Mouse (Mus musculus) adrenal gland, adult (tissue): ENCODE measurements around the gene Abcd1.

Experiments
- DNase-seq, 2 experiments: peaks; one replicate each; pipeline ENCODE4 v3.0.0; 2022 to 2023; ENCODE audit warnings: low spot score in 1 of 2; ENCODE audit not compliant: inconsistent age in 2 of 2

Abcd1 gene

GRCm38 (mm10) chrX:73716109-73716661 is at the start of gene Abcd1, which contains the start of gene Bcap31:
Abcd1 (plus strand) TSS chrX:73716597.
Bcap31 (minus strand) TSS chrX:73716175.
- DNase-seq: peak; percentile 95 to 98

GRCm38 (mm10) chrX:73672031-73672431 is 44.4 kb upstream of the Abcd1 start:
- DNase-seq: peak; percentile 58 to 83

GRCm38 (mm10) chrX:73672879-73673618 is 43.3 kb upstream of the Abcd1 start, which contains the start of gene Slc6a8:
Slc6a8 (plus strand) TSS chrX:73673150.
- peak; percentile 79 to 88 for DNase-seq

- peak in 1 of 2 experiments; percentile 60 for DNase-seq
Observed at GRCm38 (mm10) chrX:73673619-73673967, 42.8 kb upstream of the Abcd1 start.

GRCm38 (mm10) chrX:73673968-73674661 is 42.3 kb upstream of the Abcd1 start:
- peak; percentile 48 to 59 for DNase-seq

GRCm38 (mm10) chrX:73675231-73675630 is 41.2 kb upstream of the Abcd1 start:
- DNase-seq: peak; percentile 64 to 80

- no peak for DNase-seq
Observed at GRCm38 (mm10) chrX:73676668-73677067, 39.7 kb upstream of the Abcd1 start.

- DNase-seq: no peak
Observed at GRCm38 (mm10) chrX:73684156-73684555, 32.2 kb upstream of the Abcd1 start.

- DNase-seq: no peak
Observed at GRCm38 (mm10) chrX:73684978-73685377, 31.4 kb upstream of the Abcd1 start.

GRCm38 (mm10) chrX:73685629-73686028 is 30.8 kb upstream of the Abcd1 start:
- peak; percentile 81 to 90 for DNase-seq

GRCm38 (mm10) chrX:73690917-73691629 is 25.3 kb upstream of the Abcd1 start:
- DNase-seq: peak; percentile 73 to 86

GRCm38 (mm10) chrX:73700472-73700871 is 15.9 kb upstream of the Abcd1 start:
- DNase-seq: no peak

- peak; percentile 48 to 82 for DNase-seq
Observed at GRCm38 (mm10) chrX:73715476-73716108, 805 bp upstream of the Abcd1 start.

- no peak for DNase-seq
Observed at GRCm38 (mm10) chrX:73716709-73717545, 530 bp downstream of the Abcd1 start.

GRCm38 (mm10) chrX:73717667-73718066 is 1.3 kb downstream of the Abcd1 start:
- peak; percentile 45 to 56 for DNase-seq

GRCm38 (mm10) chrX:73718271-73718670 is 1.9 kb downstream of the Abcd1 start:
- peak; percentile 74 to 85 for DNase-seq

- peak; percentile 71 to 87 for DNase-seq
Observed at GRCm38 (mm10) chrX:73718686-73719362, 2.4 kb downstream of the Abcd1 start.

GRCm38 (mm10) chrX:73730908-73731307 is 14.5 kb downstream of the Abcd1 start:
- DNase-seq: no peak

- no peak for DNase-seq
Observed at GRCm38 (mm10) chrX:73738155-73738554, 21.8 kb downstream of the Abcd1 start.
